Mouse (Mus musculus): Measurements from ENCODE around the gene Wnt5b. TPM values are rescaled to one million over a fixed set of nuclear protein-coding genes. Genes with fewer than 3 reads are reported as not detected.

Wnt5b gene
- polyA plus RNA-seq, 1 experiment from 2014 or later, result 6.6 TPM

DNA sequence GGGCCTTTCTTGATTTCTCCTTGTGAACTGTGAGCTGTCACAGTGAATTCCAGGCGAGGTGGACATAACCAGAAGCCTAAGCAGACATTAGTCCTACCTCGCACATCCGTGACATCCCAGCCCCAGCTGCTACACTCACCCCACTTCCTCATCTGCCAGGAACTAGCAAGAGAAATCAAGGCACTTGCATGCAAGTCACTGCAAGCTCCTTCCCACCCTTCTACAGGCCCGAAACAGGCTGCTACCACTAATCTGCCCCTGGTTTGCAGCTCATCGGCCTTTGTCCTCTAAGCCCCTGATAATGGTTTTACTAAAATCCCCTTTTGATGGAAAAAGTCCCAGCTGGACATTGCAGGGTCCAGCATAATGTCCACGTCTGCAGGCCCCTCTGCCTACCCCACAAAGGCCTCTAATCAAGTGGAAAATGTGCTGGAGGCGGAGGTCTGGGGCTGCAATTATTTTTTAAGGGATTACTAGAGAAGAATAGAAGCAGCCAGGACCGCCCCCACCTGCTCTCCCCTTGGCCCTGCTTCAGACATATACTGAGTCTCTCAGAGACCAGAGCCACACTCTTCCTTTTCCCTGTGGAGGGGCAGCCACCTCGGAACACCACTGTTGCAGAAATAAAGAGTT lies 52.0 kb downstream of the Wnt5b start:
- ATAC-seq (ENCODE audit: low FRiP score) (no peak), DNase-seq (ENCODE audit: low spot score) (no peak)
- no peaks in the 10 kb centered on the region for H3K36me3 ChIP-seq (replicated peaks; ENCODE audit: control insufficient read depth, insufficient read depth)
- no peak overlapping the region for H3K4me3 ChIP-seq (replicated peaks; ENCODE audit: low read length)
- WGBS, result 30% methylated on average over 9 of the region's 9 CpGs
- H3K4me2 ChIP-seq (replicated peaks), result no peak overlapping the region
- no peaks in the 10 kb centered on the region for H3K27me3 ChIP-seq (ENCODE audit: control insufficient read depth, insufficient read depth, low read length)
- H3K9me3 ChIP-seq (ENCODE audit: control insufficient read depth, low read length), result no peaks in the 10 kb centered on the region
- peaks cover 26% of the 10 kb centered on the region for H3K4me1 ChIP-seq (replicated peaks; ENCODE audit: control insufficient read depth, insufficient read depth, low read length)
- no peak overlapping the region for H3K27ac ChIP-seq
- no peak overlapping the region; the same call in 1 of the 2 replicates for H3K9ac ChIP-seq

DNA sequence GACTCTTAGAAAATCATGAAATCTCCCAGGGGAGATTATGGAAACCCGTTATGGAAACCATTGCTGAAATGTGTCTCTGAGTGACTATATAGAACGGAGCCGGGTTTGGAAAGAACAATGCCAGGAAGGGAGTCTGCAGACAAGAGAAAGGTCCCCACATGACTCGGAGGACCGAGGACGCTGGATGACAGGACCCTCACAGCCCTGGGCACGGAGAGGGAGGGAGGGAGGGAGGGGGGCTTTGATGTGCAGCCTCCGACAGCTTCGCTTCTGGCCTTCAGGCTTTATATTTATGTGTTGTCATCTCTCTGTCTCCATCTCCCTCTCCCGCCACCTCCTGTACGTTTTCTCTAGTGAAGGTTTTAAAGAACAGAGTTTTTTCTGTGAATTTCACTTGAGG lies 53.1 kb downstream of the Wnt5b start:
- 6% methylated on average over 10 of the region's 11 CpGs for WGBS
- Histone ChIP-seq H3K36me3 (replicated peaks; ENCODE audit: control insufficient read depth, insufficient read depth) (no peaks in the 10 kb centered on the region), H3K27ac (no peak overlapping the region), H3K27me3 (ENCODE audit: control insufficient read depth, insufficient read depth, low read length) (no peaks in the 10 kb centered on the region), H3K4me2 (replicated peaks) (peak overlapping the region; percentile 44), H3K4me3 (replicated peaks; ENCODE audit: low read length) (no peak overlapping the region), H3K9ac (0 out of 2 replicates have a peak overlapping the region, but pooled peaks have one; percentile 37), H3K4me1 (replicated peaks; ENCODE audit: control insufficient read depth, insufficient read depth, low read length) (peaks cover 29% of the 10 kb centered on the region), H3K9me3 (ENCODE audit: control insufficient read depth, low read length) (no peaks in the 10 kb centered on the region)
- ATAC-seq (ENCODE audit: low FRiP score), result no peak
- no peak for DNase-seq (ENCODE audit: low spot score)

DNA sequence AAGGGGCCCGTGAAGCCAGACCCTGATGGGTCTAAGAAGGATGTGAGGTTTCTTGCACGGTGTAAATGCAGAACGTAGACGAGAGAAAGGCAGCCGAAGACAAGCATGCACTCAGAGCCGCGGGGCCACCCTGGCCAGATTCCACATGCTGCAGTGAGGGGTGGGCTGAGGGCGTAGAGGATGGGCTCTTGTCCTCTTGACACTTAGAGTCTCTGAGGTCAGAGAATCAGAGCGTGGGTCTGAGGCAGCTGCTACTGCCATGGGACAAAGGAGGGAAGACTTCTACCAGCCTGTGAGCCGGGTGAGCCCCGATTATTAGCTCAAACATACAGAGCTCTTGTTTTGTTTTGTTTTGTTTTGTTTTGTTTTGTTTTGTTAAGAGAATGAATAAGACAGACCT lies 53.6 kb downstream of the Wnt5b start:
- WGBS, result 10% methylated on average over 11 of the region's 11 CpGs
- ATAC-seq (ENCODE audit: low FRiP score) (no peak), DNase-seq (ENCODE audit: low spot score) (no peak)
- H3K9me3 ChIP-seq (ENCODE audit: control insufficient read depth, low read length), result no peaks in the 10 kb centered on the region
- H3K4me1 ChIP-seq (replicated peaks; ENCODE audit: control insufficient read depth, insufficient read depth, low read length), result peaks cover 33% of the 10 kb centered on the region
- peak overlapping the region; percentile 37; the same call in 1 of the 2 replicates for H3K9ac ChIP-seq
- no peaks in the 10 kb centered on the region for H3K27me3 ChIP-seq (ENCODE audit: control insufficient read depth, insufficient read depth, low read length)
- H3K4me2 ChIP-seq (replicated peaks), result peak overlapping the region; percentile 44
- no peak overlapping the region for H3K4me3 ChIP-seq (replicated peaks; ENCODE audit: low read length)
- no peak overlapping the region for H3K27ac ChIP-seq
- no peaks in the 10 kb centered on the region for H3K36me3 ChIP-seq (replicated peaks; ENCODE audit: control insufficient read depth, insufficient read depth)

DNA sequence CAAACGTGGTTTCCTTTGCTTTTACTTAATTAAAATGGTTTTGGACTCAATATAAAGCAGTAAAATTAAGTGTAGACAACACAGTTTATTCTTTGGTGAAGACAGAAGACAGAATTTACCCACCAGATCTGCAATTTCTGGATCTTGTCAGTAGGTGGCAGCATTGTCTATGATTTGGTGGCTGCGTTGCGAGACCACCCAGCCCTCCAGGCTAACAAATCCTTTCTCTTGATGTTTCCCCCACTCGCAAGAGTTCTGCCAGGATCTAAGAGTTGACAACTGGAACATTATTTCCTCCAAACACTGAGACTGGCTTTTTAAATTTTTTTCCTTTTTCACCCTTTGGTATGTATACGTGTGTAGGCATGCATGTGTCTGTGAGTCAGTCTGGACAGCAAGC lies 54.4 kb downstream of the Wnt5b start:
- H3K36me3 ChIP-seq (replicated peaks; ENCODE audit: control insufficient read depth, insufficient read depth), result peaks cover 1% of the 10 kb centered on the region
- peak; percentile 95 for DNase-seq (ENCODE audit: low spot score)
- no peak overlapping the region for H3K9ac ChIP-seq
- H3K4me3 ChIP-seq (replicated peaks; ENCODE audit: low read length), result no peak overlapping the region
- 0 out of 2 replicates have a peak, but pooled peaks have one; percentile 14 for ATAC-seq (ENCODE audit: low FRiP score)
- no peak overlapping the region for H3K4me2 ChIP-seq (replicated peaks)
- 10% methylated on average over 5 of the region's 5 CpGs for WGBS
- H3K4me1 ChIP-seq (replicated peaks; ENCODE audit: control insufficient read depth, insufficient read depth, low read length), result peaks cover 33% of the 10 kb centered on the region
- no peak overlapping the region for H3K27ac ChIP-seq
- H3K27me3 ChIP-seq (ENCODE audit: control insufficient read depth, insufficient read depth, low read length), result no peaks in the 10 kb centered on the region
- no peaks in the 10 kb centered on the region for H3K9me3 ChIP-seq (ENCODE audit: control insufficient read depth, low read length)

DNA sequence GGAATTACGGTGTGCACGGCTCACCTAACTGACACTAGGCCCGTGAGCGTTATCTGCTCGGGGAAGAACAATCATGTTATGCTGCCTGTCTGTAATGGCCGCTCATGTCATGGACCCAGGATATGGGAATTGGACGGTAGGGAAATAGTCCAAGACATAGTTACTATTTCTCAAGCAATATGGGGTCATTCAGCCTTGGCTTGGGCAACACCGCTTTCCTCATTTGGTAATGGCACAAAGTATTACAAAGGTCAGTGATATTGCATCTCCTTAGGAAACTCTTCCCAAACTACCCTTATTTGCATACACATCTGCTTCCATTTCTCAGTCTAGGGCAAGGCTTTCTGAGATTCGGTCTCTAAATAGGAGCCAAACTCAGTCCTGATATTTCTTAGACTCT lies 56.5 kb downstream of the Wnt5b start:
- no peak overlapping the region for H3K27ac ChIP-seq
- 93% methylated on average over 9 of the region's 9 CpGs for WGBS
- H3K9ac ChIP-seq, result no peak overlapping the region
- H3K4me3 ChIP-seq (replicated peaks; ENCODE audit: low read length), result no peak overlapping the region
- no peaks in the 10 kb centered on the region for H3K27me3 ChIP-seq (ENCODE audit: control insufficient read depth, insufficient read depth, low read length)
- peaks cover 44% of the 10 kb centered on the region for H3K4me1 ChIP-seq (replicated peaks; ENCODE audit: control insufficient read depth, insufficient read depth, low read length)
- H3K4me2 ChIP-seq (replicated peaks), result no peak overlapping the region
- peaks cover 16% of the 10 kb centered on the region for H3K36me3 ChIP-seq (replicated peaks; ENCODE audit: control insufficient read depth, insufficient read depth)
- no peaks in the 10 kb centered on the region for H3K9me3 ChIP-seq (ENCODE audit: control insufficient read depth, low read length)
- DNase-seq (ENCODE audit: low spot score) (no peak), ATAC-seq (ENCODE audit: low FRiP score) (no peak)

DNA sequence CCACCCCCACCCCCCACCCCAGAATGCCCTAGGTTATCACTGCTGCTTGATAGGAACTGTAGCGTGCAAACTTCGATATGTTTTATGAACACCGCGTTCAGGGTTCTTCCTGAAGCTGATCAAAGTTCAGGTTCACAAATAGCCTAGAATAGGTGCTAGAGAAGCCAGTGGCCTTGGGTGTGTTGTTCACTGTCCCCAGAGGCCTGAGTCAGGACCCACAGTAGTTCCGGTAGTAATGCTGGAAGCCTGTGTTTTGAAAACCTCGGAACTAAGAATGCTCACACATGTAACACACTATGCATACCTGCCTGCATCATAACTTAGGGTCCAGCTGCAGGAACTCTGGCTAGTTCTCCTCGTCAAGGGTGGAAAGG lies 57.1 kb downstream of the Wnt5b start:
- Histone ChIP-seq H3K4me3 (replicated peaks; ENCODE audit: low read length) (no peak overlapping the region), H3K9me3 (ENCODE audit: control insufficient read depth, low read length) (no peaks in the 10 kb centered on the region), H3K36me3 (replicated peaks; ENCODE audit: control insufficient read depth, insufficient read depth) (peaks cover 16% of the 10 kb centered on the region), H3K4me1 (replicated peaks; ENCODE audit: control insufficient read depth, insufficient read depth, low read length) (peaks cover 43% of the 10 kb centered on the region), H3K4me2 (replicated peaks) (no peak overlapping the region), H3K9ac (no peak overlapping the region), H3K27ac (no peak overlapping the region), H3K27me3 (ENCODE audit: control insufficient read depth, insufficient read depth, low read length) (no peaks in the 10 kb centered on the region)
- 93% methylated on average over 7 of the region's 7 CpGs for WGBS
- DNase-seq (ENCODE audit: low spot score) (no peak), ATAC-seq (ENCODE audit: low FRiP score) (no peak)

DNA sequence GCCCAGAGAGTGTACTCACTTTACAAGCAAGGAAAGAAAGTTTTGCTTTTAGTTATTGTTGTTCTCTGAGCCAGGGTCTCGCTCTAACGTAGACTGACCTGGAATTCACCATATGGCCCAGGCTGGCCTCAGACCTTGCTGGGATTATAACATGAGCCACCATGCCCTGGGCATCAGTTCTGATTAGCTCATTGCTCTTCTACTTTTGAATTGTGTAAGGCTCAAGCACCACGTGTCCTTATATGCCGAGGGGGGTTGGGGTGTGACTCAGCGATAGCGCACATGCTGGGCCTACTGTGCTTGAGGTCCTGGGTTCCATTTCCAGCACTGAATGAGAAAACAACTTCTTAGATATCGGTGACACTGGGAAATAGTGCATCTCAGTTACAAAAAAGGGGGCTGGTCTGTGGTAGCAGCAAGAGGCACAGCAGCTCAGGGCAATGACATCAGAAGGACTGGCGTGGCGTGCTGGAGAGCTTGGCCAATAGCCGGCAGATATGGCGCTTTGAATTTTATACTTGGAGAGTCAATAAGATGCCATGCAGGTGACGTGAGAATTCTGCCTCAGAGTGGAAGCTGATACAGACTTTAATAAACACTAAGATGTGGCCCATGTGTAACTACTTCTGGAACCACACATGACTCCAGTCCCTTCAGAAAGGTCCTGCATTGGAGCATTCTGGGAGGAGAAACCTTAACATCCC lies 57.6 kb downstream of the Wnt5b start:
- Histone ChIP-seq H3K4me3 (replicated peaks; ENCODE audit: low read length) (no peak overlapping the region), H3K27me3 (ENCODE audit: control insufficient read depth, insufficient read depth, low read length) (no peaks in the 10 kb centered on the region), H3K9ac (0 out of 2 replicates have a peak overlapping the region, but pooled peaks have one; percentile 5), H3K4me2 (replicated peaks) (no peak overlapping the region), H3K27ac (no peak overlapping the region), H3K9me3 (ENCODE audit: control insufficient read depth, low read length) (no peaks in the 10 kb centered on the region), H3K4me1 (replicated peaks; ENCODE audit: control insufficient read depth, insufficient read depth, low read length) (peaks cover 44% of the 10 kb centered on the region), H3K36me3 (replicated peaks; ENCODE audit: control insufficient read depth, insufficient read depth) (peaks cover 16% of the 10 kb centered on the region)
- 85% methylated on average over 12 of the region's 12 CpGs for WGBS
- DNase-seq (ENCODE audit: low spot score) (no peak), ATAC-seq (ENCODE audit: low FRiP score) (no peak)

DNA sequence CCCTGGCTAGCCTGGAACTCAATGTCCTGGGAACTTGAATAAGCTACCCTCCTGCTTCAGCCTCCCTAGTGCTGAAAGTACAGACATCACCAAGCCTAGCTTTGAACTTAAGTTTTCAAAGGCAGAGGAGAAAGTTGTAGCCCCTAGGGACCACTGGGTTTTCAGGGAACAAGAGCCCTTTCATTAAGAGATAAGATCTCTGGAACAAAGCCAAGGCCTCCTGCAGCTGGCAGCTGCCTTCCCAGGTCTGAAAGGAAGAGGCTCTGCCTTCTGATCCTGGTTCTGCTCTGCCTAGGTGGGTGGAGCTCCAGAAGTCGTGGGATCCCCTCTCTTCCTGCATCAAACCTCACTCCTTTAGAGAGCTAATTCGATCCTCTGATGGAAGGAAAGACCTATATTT lies 58.7 kb downstream of the Wnt5b start:
- no peak for ATAC-seq (ENCODE audit: low FRiP score)
- DNase-seq (ENCODE audit: low spot score), result no peak
- Histone ChIP-seq H3K27ac (no peak overlapping the region), H3K36me3 (replicated peaks; ENCODE audit: control insufficient read depth, insufficient read depth) (peaks cover 22% of the 10 kb centered on the region), H3K4me2 (replicated peaks) (no peak overlapping the region), H3K9me3 (ENCODE audit: control insufficient read depth, low read length) (no peaks in the 10 kb centered on the region), H3K9ac (no peak overlapping the region), H3K4me3 (replicated peaks; ENCODE audit: low read length) (no peak overlapping the region), H3K27me3 (ENCODE audit: control insufficient read depth, insufficient read depth, low read length) (no peaks in the 10 kb centered on the region), H3K4me1 (replicated peaks; ENCODE audit: control insufficient read depth, insufficient read depth, low read length) (peaks cover 35% of the 10 kb centered on the region)
- WGBS, result 12% methylated on average over 2 of the region's 2 CpGs

DNA sequence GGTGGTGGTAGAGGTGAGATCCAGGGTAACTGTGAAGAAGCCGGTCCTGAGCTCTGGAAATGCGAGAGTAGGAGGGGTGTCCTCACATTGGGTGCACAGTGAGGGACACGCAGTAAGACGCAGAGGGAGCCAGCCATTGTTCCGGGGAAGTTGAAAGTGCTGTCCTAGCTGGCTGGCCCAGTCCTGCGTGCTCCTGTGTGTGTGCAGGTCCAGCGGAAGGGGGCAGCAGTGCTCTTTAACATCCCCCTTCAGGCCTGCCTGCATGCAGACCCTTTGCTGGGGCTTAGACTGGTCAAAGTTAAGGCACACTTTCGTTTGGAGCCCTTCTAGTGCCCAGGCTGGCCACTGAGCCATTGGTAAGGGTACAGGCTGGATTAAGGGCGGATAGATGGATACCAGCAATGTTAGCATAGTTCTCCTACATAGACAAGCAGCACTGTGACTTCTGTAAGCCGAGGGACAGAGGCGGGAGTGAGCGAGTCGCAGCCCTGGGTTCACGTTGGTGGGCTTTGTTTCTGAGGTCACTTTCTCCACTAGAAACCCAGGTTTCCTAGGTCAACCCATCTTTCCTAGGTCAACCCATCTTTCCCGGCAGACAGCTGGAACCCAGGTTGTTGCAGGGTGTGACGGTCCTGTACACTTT lies 61.1 kb downstream of the Wnt5b start:
- H3K27me3 ChIP-seq (ENCODE audit: control insufficient read depth, insufficient read depth, low read length), result no peaks in the 10 kb centered on the region
- H3K4me3 ChIP-seq (replicated peaks; ENCODE audit: low read length), result peak overlapping the region; percentile 94
- 33% methylated on average over 16 of the region's 16 CpGs for WGBS
- no peak overlapping the region for H3K27ac ChIP-seq
- H3K4me1 ChIP-seq (replicated peaks; ENCODE audit: control insufficient read depth, insufficient read depth, low read length), result peaks cover 35% of the 10 kb centered on the region
- DNase-seq (ENCODE audit: low spot score), result peak; percentile 61
- no peak for ATAC-seq (ENCODE audit: low FRiP score)
- H3K4me2 ChIP-seq (replicated peaks), result peak overlapping the region; percentile 97
- peaks cover 22% of the 10 kb centered on the region for H3K36me3 ChIP-seq (replicated peaks; ENCODE audit: control insufficient read depth, insufficient read depth)
- no peaks in the 10 kb centered on the region for H3K9me3 ChIP-seq (ENCODE audit: control insufficient read depth, low read length)
- H3K9ac ChIP-seq, result peak overlapping the region; percentile 49

All from hindbrain, embryonic 14.5 days (tissue).